Mouse (Mus musculus): ENCODE measurements at regions not wholly inside any gene's neighbourhood (a gene's known extent, or its start where the extent isn't known, plus 50 kb on each side); places are given as distances from the start of the nearest gene placed in this dataset.
A peak's percentile ranks its signal among the peaks of the same experiment; 100 is the strongest.

- Histone ChIP-seq H3K4me1 (ENCODE audit: control insufficient read depth, insufficient read depth, low read length) (no peaks in the 10 kb centered on the region), H3K27me3 (replicated peaks; ENCODE audit: control insufficient read depth, insufficient read depth, low read length) (no peaks in the 10 kb centered on the region), H3K4me2 (ENCODE audit: low read depth, low read length) (no peak overlapping the region), H3K36me3 (ENCODE audit: control insufficient read depth, insufficient read depth, low read length) (no peaks in the 10 kb centered on the region), H3K9ac (ENCODE audit: low read depth, low read length) (no peak overlapping the region), H3K9me3 (ENCODE audit: control insufficient read depth, low read length) (no peaks in the 10 kb centered on the region), H3K4me3 (ENCODE audit: low read length) (no peak overlapping the region), H3K27ac (ENCODE audit: low read length) (no peak overlapping the region)
- WGBS: 36% methylated on average over 5 of the region's 5 CpGs
- ATAC-seq: no peak
Measured at GRCm38 (mm10) chr7:71139068-71139467, 212.2 kb downstream of the Gm10295 start.

- no peaks in the 10 kb centered on the region for H3K36me3 ChIP-seq (ENCODE audit: control insufficient read depth, insufficient read depth, low read length)
- no peak overlapping the region for H3K4me3 ChIP-seq (ENCODE audit: low read length)
- no peak overlapping the region for H3K9ac ChIP-seq (ENCODE audit: low read depth, low read length)
- H3K9me3 ChIP-seq (ENCODE audit: control insufficient read depth, low read length): no peaks in the 10 kb centered on the region
- ATAC-seq: no peak
- H3K27ac ChIP-seq (ENCODE audit: low read length): no peak overlapping the region
- H3K4me2 ChIP-seq (ENCODE audit: low read depth, low read length): no peak overlapping the region
- WGBS: 77% methylated on average over 1 of the region's 1 CpGs
- no peaks in the 10 kb centered on the region for H3K27me3 ChIP-seq (replicated peaks; ENCODE audit: control insufficient read depth, insufficient read depth, low read length)
- 0 out of 2 replicates have a peak, but pooled peaks cover 3% of the 10 kb centered on the region for H3K4me1 ChIP-seq (ENCODE audit: control insufficient read depth, insufficient read depth, low read length)
Measured at GRCm38 (mm10) chr7:71129981-71130380, 221.3 kb downstream of the Gm10295 start.

DNA sequence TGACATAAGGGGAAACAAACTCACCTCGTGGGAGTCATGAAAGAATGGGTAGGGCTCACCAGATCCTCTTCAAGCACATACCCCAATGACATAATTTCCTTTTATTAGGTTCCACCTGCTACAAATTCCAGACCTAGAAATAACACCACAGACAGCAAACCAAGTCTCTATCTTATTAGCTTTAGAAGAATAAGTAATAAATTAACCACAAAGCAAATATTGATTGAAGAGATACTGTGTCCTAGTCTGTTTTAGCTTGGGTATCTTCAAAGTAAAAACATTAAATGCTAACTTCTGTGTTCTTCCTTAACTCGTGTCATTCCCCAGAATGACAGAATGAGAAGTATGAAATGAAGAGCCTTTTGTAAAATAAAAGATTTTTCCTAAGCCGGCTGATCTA, 222.4 kb downstream of the Gm10295 start:
- Histone ChIP-seq H3K9me3 (ENCODE audit: control insufficient read depth, low read length) (no peaks in the 10 kb centered on the region), H3K27me3 (replicated peaks; ENCODE audit: control insufficient read depth, insufficient read depth, low read length) (no peaks in the 10 kb centered on the region), H3K4me1 (ENCODE audit: control insufficient read depth, insufficient read depth, low read length) (0 out of 2 replicates have a peak, but pooled peaks cover 3% of the 10 kb centered on the region), H3K36me3 (ENCODE audit: control insufficient read depth, insufficient read depth, low read length) (no peaks in the 10 kb centered on the region), H3K4me3 (ENCODE audit: low read length) (no peak overlapping the region), H3K4me2 (ENCODE audit: low read depth, low read length) (no peak overlapping the region), H3K9ac (ENCODE audit: low read depth, low read length) (no peak overlapping the region), H3K27ac (ENCODE audit: low read length) (no peak overlapping the region)
- peak; percentile 71 for ATAC-seq
- 44% methylated on average over 3 of the region's 3 CpGs for WGBS

DNA sequence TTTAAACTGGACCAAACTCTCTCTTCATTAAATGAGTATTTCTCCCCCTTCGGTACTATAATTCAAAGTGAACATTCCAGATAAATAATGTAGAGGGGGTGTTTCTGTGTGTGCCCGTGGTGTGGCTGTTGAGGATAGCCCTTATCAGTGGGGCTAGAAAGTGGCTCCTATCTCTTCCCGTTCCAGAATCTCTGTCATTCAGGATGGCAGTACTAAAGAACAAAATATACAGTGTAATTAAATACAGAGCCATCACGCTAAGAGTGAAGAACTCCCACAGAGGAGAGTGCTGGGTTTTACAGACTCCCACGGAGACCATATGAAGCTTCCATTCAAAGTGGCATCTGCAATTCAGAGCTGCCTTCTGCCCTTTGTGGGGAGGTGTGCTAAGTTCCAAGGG, 229.8 kb downstream of the Gm10295 start:
- Histone ChIP-seq H3K27ac (ENCODE audit: low read length) (no peak overlapping the region), H3K27me3 (replicated peaks; ENCODE audit: control insufficient read depth, insufficient read depth, low read length) (no peaks in the 10 kb centered on the region), H3K4me3 (ENCODE audit: low read length) (no peak overlapping the region), H3K4me1 (ENCODE audit: control insufficient read depth, insufficient read depth, low read length) (no peaks in the 10 kb centered on the region), H3K9me3 (ENCODE audit: control insufficient read depth, low read length) (no peaks in the 10 kb centered on the region), H3K4me2 (ENCODE audit: low read depth, low read length) (no peak overlapping the region), H3K36me3 (ENCODE audit: control insufficient read depth, insufficient read depth, low read length) (no peaks in the 10 kb centered on the region), H3K9ac (ENCODE audit: low read depth, low read length) (no peak overlapping the region)
- 51% methylated on average over 5 of the region's 5 CpGs for WGBS
- ATAC-seq: no peak

- no peak for ATAC-seq
- H3K36me3 ChIP-seq (ENCODE audit: control insufficient read depth, insufficient read depth, low read length): no peaks in the 10 kb centered on the region
- H3K27me3 ChIP-seq (replicated peaks; ENCODE audit: control insufficient read depth, insufficient read depth, low read length): no peaks in the 10 kb centered on the region
- no peak overlapping the region for H3K4me3 ChIP-seq (ENCODE audit: low read length)
- H3K4me2 ChIP-seq (ENCODE audit: low read depth, low read length): no peak overlapping the region
- no peaks in the 10 kb centered on the region for H3K9me3 ChIP-seq (ENCODE audit: control insufficient read depth, low read length)
- H3K9ac ChIP-seq (ENCODE audit: low read depth, low read length): no peak overlapping the region
- no peak overlapping the region for H3K27ac ChIP-seq (ENCODE audit: low read length)
- no peaks in the 10 kb centered on the region for H3K4me1 ChIP-seq (ENCODE audit: control insufficient read depth, insufficient read depth, low read length)
- WGBS: 67% methylated on average over 4 of the region's 4 CpGs
Measured at GRCm38 (mm10) chr7:71120975-71121374, 230.3 kb downstream of the Gm10295 start.

GRCm38 (mm10) chr7:71119987-71120386, 231.3 kb downstream of the Gm10295 start:
- Histone ChIP-seq H3K9me3 (ENCODE audit: control insufficient read depth, low read length) (no peaks in the 10 kb centered on the region), H3K4me3 (ENCODE audit: low read length) (no peak overlapping the region), H3K36me3 (ENCODE audit: control insufficient read depth, insufficient read depth, low read length) (no peaks in the 10 kb centered on the region), H3K4me1 (ENCODE audit: control insufficient read depth, insufficient read depth, low read length) (no peaks in the 10 kb centered on the region), H3K27me3 (replicated peaks; ENCODE audit: control insufficient read depth, insufficient read depth, low read length) (no peaks in the 10 kb centered on the region), H3K4me2 (ENCODE audit: low read depth, low read length) (no peak overlapping the region), H3K27ac (ENCODE audit: low read length) (no peak overlapping the region), H3K9ac (ENCODE audit: low read depth, low read length) (no peak overlapping the region)
- 59% methylated on average over 6 of the region's 6 CpGs for WGBS
- ATAC-seq: peak; percentile 55; the same call in 1 of the 2 replicates

- Histone ChIP-seq H3K4me2 (ENCODE audit: low read depth, low read length) (no peak overlapping the region), H3K4me3 (ENCODE audit: low read length) (no peak overlapping the region), H3K27ac (ENCODE audit: low read length) (no peak overlapping the region), H3K4me1 (ENCODE audit: control insufficient read depth, insufficient read depth, low read length) (no peaks in the 10 kb centered on the region), H3K36me3 (ENCODE audit: control insufficient read depth, insufficient read depth, low read length) (no peaks in the 10 kb centered on the region), H3K27me3 (replicated peaks; ENCODE audit: control insufficient read depth, insufficient read depth, low read length) (no peaks in the 10 kb centered on the region), H3K9ac (ENCODE audit: low read depth, low read length) (no peak overlapping the region), H3K9me3 (ENCODE audit: control insufficient read depth, low read length) (no peaks in the 10 kb centered on the region)
- no peak for ATAC-seq
- 76% methylated on average over 6 of the region's 6 CpGs for WGBS
Measured at GRCm38 (mm10) chr7:71107101-71107500, 244.2 kb downstream of the Gm10295 start.

DNA sequence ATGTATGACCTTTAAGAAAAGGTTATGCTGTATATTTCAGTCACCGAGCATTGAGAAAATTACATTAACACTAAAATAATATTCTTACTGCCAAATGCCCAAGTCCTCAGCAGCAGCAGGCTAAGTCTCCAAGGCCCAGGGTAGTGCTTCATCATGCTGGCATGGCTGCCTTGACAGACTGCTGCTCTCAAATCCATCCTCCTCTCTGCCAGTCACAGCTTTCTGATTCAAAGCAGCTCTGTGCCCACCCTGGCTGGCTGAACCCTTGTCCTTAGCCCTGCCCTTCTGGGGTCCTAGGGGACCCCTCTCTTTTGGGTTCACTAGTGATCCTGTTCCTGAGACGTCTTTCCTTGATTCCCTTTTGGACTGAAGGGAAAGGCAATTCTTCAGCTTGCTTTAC, 251.0 kb downstream of the Gm10295 start:
- H3K36me3 ChIP-seq (ENCODE audit: control insufficient read depth, insufficient read depth, low read length): no peaks in the 10 kb centered on the region
- no peak overlapping the region for H3K27ac ChIP-seq (ENCODE audit: low read length)
- ATAC-seq: no peak
- H3K9me3 ChIP-seq (ENCODE audit: control insufficient read depth, low read length): no peaks in the 10 kb centered on the region
- no peaks in the 10 kb centered on the region for H3K4me1 ChIP-seq (ENCODE audit: control insufficient read depth, insufficient read depth, low read length)
- no peaks in the 10 kb centered on the region for H3K27me3 ChIP-seq (replicated peaks; ENCODE audit: control insufficient read depth, insufficient read depth, low read length)
- H3K4me3 ChIP-seq (ENCODE audit: low read length): no peak overlapping the region
- H3K9ac ChIP-seq (ENCODE audit: low read depth, low read length): no peak overlapping the region
- H3K4me2 ChIP-seq (ENCODE audit: low read depth, low read length): no peak overlapping the region
- 72% methylated on average over 2 of the region's 2 CpGs for WGBS

DNA sequence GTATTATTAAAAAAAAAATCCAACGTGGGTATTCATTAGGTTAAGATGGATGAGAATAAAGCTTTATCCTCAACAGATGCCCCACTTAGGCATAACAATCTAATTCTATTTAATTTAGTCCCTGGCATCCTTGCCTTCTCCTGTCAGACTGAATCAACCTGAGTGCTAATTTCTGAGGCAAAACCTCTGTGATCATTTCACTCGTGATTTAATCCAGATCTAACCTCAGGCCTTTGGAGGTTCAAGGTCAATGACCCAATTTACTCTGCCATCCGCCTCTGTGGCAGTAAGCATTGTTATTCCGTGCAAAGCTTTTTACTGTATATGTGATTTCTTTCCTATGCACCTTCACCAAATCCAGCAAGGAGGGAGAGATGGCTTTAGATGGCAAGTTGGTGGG, 253.0 kb downstream of the Gm10295 start:
- no peak overlapping the region for H3K4me3 ChIP-seq (ENCODE audit: low read length)
- no peaks in the 10 kb centered on the region for H3K27me3 ChIP-seq (replicated peaks; ENCODE audit: control insufficient read depth, insufficient read depth, low read length)
- ATAC-seq: no peak
- no peaks in the 10 kb centered on the region for H3K9me3 ChIP-seq (ENCODE audit: control insufficient read depth, low read length)
- H3K9ac ChIP-seq (ENCODE audit: low read depth, low read length): no peak overlapping the region
- H3K4me1 ChIP-seq (ENCODE audit: control insufficient read depth, insufficient read depth, low read length): no peaks in the 10 kb centered on the region
- H3K27ac ChIP-seq (ENCODE audit: low read length): no peak overlapping the region
- no peaks in the 10 kb centered on the region for H3K36me3 ChIP-seq (ENCODE audit: control insufficient read depth, insufficient read depth, low read length)
- 53% methylated on average over 4 of the region's 4 CpGs for WGBS
- H3K4me2 ChIP-seq (ENCODE audit: low read depth, low read length): no peak overlapping the region

DNA sequence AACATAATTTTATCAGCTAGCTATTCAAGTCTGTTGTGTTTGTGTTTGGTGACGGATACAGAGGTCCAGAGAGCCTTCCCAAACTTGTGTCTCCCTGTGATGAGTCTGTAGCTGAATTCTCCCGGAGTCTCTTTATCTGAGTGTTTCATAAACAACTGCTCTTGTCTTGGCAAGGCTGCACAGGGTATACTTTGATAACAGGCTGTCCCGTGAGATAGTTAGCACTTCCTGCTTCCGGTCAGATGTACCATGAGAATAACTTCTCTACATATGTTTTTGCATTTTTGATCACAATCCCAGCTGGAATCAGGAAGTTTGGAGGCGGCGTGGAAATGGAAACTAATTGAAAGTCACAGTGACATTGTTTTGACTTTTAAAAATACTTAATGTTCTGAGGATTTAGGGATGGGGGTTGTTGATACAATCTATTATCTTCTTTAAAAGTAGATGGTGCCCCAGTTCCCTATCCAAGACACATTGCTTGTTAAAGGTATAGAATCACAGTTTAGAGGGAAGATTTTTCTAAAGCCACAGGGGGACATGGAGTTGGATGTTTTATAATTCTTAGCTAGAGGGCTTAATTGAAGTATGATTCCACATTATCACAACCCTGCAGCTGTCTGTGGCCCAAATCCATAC, 257.9 kb downstream of the Gm10295 start:
- Histone ChIP-seq H3K4me3 (ENCODE audit: low read length) (no peak overlapping the region), H3K27ac (ENCODE audit: low read length) (no peak overlapping the region), H3K9ac (ENCODE audit: low read depth, low read length) (no peak overlapping the region), H3K36me3 (ENCODE audit: control insufficient read depth, insufficient read depth, low read length) (no peaks in the 10 kb centered on the region), H3K9me3 (ENCODE audit: control insufficient read depth, low read length) (no peaks in the 10 kb centered on the region), H3K4me1 (ENCODE audit: control insufficient read depth, insufficient read depth, low read length) (no peaks in the 10 kb centered on the region), H3K27me3 (replicated peaks; ENCODE audit: control insufficient read depth, insufficient read depth, low read length) (no peaks in the 10 kb centered on the region), H3K4me2 (ENCODE audit: low read depth, low read length) (no peak overlapping the region)
- no peak for ATAC-seq
- WGBS: 49% methylated on average over 6 of the region's 6 CpGs
